17 mouse cellular contexts compared by ENCODE assay signal in genomic region chr15:100115416-100115815, GRCm38 (mm10).
DNase-seq lines count a peak whose midpoint lies in the region; TF ChIP-seq lines count a peak whose summit lies in the region.
"Had no signal": no experiment of that assay in that cellular context is flagged by ENCODE, and none has a peak within 500 bp of the region (broad histone marks: within the 10 kb centered on the region; RNA-seq: fewer than 3 reads in every experiment).

No protein-coding gene starts in this region.

- intact Hi-C loops in left cerebral cortex, adult 2 months (cut with DNase I) = no loop called here

- no peak overlapping the region for H3K4me3 ChIP-seq in left cerebral cortex, adult 2 months
- H3K4me3 ChIP-seq in olfactory bulb, adult 2 months (ENCODE audit: insufficient read depth, low read depth, low read length) = no peak overlapping the region
- H3K4me3 ChIP-seq: embryonic facial prominence, embryonic 10.5 days; embryonic facial prominence, embryonic 12.5 days; forebrain, embryonic 13.5 days; forebrain, embryonic 15.5 days had no signal

- TF ChIP-seq POLR2A in olfactory bulb, adult 2 months (IDR thresholded peaks at IDR 0.05; ENCODE audit: insufficient read depth, low read depth, low read length) = no peak

- TF ChIP-seq CTCF in left cerebral cortex, adult 2 months (IDR thresholded peaks at IDR 0.05) = no peak
- no peak for TF ChIP-seq CTCF in olfactory bulb, adult 2 months (IDR thresholded peaks at IDR 0.05; ENCODE audit: insufficient read depth, low read depth, low read length)

- H3K4me1 ChIP-seq in olfactory bulb, adult 2 months (ENCODE audit: control insufficient read depth, insufficient read depth, low read length) = peaks cover 27% of the 10 kb centered on the region

- WGBS in olfactory bulb, adult 2 months = 35% methylated on average over 3 of the region's 3 CpGs

- peak overlapping the region; percentile 24; the same call in 1 of the 2 replicates for H3K27ac ChIP-seq in left cerebral cortex, adult 2 months
- 0 out of 2 replicates have a peak overlapping the region, but pooled peaks have one; percentile 31 for H3K27ac ChIP-seq in olfactory bulb, adult 2 months (ENCODE audit: insufficient read depth, low read depth, low read length)
- H3K27ac ChIP-seq: embryonic facial prominence, embryonic 10.5 days; embryonic facial prominence, embryonic 12.5 days; forebrain, embryonic 13.5 days; forebrain, embryonic 15.5 days had no signal

- DNase-seq in left cerebral cortex, adult 2 months (ENCODE audit: extremely low spot score in 1 of 2, low spot score in 2 of 2) = no peak
- no peak for DNase-seq in left cerebral cortex, adult 18-20 months (ENCODE audit: low spot score in 2 of 2)
- DNase-seq in brain, adult 2 months (ENCODE audit: low read depth, low spot score) = peak; percentile 54
- DNase-seq in lung, postnatal 25 days (ENCODE audit: low spot score) = no peak
- DNase-seq: adrenal gland, adult 2 months; adrenal gland, postnatal 10 days; adrenal gland, postnatal 25 days; cerebellum, adult 11-12 months; cerebellum, adult 2 months; cerebellum, adult 9-10 months; cerebellum, postnatal 10 days; forebrain, postnatal 0 days had no signal
